Comparison of ENCODE assay signal across 21 mouse cellular contexts in the genomic region with DNA sequence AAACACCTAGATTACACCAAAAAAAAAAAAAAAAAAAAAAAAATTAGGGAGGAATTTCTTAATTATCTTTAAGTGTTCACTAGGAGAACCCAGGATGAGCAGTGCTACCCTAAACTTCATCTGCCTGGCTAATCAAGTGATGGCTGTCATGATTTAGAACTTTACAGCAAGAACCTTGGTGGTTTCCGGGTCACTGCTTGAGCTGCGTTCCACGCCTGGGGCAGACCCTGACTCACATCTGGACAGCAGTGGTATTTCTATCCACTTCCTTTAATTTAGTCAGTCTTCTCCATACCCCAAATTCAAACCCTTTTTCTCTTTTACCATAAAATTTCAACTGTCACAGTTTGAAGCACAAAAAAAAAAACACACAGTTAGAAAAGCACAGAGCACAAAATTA.
DNase-seq lines count a peak whose midpoint lies in the region; ATAC-seq and TF ChIP-seq lines count a peak whose summit lies in the region.
"Had no signal": no experiment of that assay in that cellular context is flagged by ENCODE, and none has a peak within 500 bp of the region (broad histone marks: within the 10 kb centered on the region; RNA-seq: fewer than 3 reads in every experiment).

No protein-coding gene starts in this region.

- peaks cover under 1% of the 10 kb centered on the region; the same call in 1 of the 2 replicates for H3K36me3 ChIP-seq in kidney, embryonic 15.5 days
- H3K36me3 ChIP-seq in CH12.LX (replicated peaks in 1 of 2; ENCODE audit: control insufficient read depth in 1 of 2, insufficient read depth in 1 of 2, low read length in 1 of 2) = peaks cover 0 to 23% of the 10 kb centered on the region in 2 experiments
- H3K36me3 ChIP-seq in embryonic facial prominence, embryonic 10.5 days (replicated peaks) = no peaks in the 10 kb centered on the region
- H3K36me3 ChIP-seq: embryonic facial prominence, embryonic 12.5 days; forebrain, embryonic 15.5 days; heart, embryonic 15.5 days; hindbrain, embryonic 10.5 days; intestine, embryonic 15.5 days had no signal

- H3K79me2 ChIP-seq in CH12.LX (replicated peaks; ENCODE audit: control insufficient read depth, extremely low read depth, insufficient read depth, poor library complexity, severe bottlenecking) = 0 out of 2 replicates have a peak, but pooled peaks cover 2% of the 10 kb centered on the region

- TF ChIP-seq RAD21 in CH12.LX (IDR thresholded peaks at IDR 0.05; ENCODE audit: low read depth, low read length) = no peak

- in situ Hi-C loops in CH12.LX (cut with MboI; ENCODE audit: low pct_ligation_motif_present, low pct_unique_long_range_greater_than_20kb, low sequenced_read_pairs) = no loop called here

- no peak overlapping the region for H3K27ac ChIP-seq in kidney, embryonic 15.5 days
- H3K27ac ChIP-seq in CH12.LX (ENCODE audit: insufficient read depth, low read depth) = no peak overlapping the region
- H3K27ac ChIP-seq in embryonic facial prominence, embryonic 10.5 days (replicated peaks) = no peak overlapping the region
- H3K27ac ChIP-seq: embryonic facial prominence, embryonic 12.5 days; forebrain, embryonic 15.5 days; heart, adult 2 months; heart, embryonic 15.5 days; hindbrain, embryonic 10.5 days; hindbrain, embryonic 14.5 days; intestine, embryonic 15.5 days had no signal

- no peak overlapping the region for H3K9ac ChIP-seq in kidney, embryonic 15.5 days
- H3K9ac ChIP-seq in CH12.LX (ENCODE audit: insufficient read depth, low read depth) = no peak overlapping the region
- H3K9ac ChIP-seq: embryonic facial prominence, embryonic 12.5 days; forebrain, embryonic 15.5 days; heart, embryonic 15.5 days; hindbrain, embryonic 14.5 days; intestine, embryonic 15.5 days had no signal

- no peaks in the 10 kb centered on the region for H3K27me3 ChIP-seq in kidney, embryonic 15.5 days
- no peaks in the 10 kb centered on the region for H3K27me3 ChIP-seq in CH12.LX (replicated peaks)
- no peaks in the 10 kb centered on the region for H3K27me3 ChIP-seq in embryonic facial prominence, embryonic 10.5 days (replicated peaks; ENCODE audit: low read depth, poor library complexity, severe bottlenecking)
- H3K27me3 ChIP-seq: embryonic facial prominence, embryonic 12.5 days; forebrain, embryonic 15.5 days; heart, embryonic 15.5 days; intestine, embryonic 15.5 days; Patski had no signal

- DNase-seq in kidney, adult 8-10 months = no peak
- DNase-seq in CH12.LX (ENCODE audit: extremely low read depth) = peak; percentile 59
- DNase-seq in embryonic facial prominence, embryonic 10.5 days (ENCODE audit: low spot score) = peak; percentile 37
- DNase-seq in left cerebral cortex, postnatal 14 days (ENCODE audit: low spot score in 2 of 2) = no peak
- no peak for DNase-seq in urinary bladder, postnatal 10 days (ENCODE audit: low spot score)
- DNase-seq: adrenal gland, adult 8-10 months; B cell, adult 2 months; cerebellum, adult 2 months; cerebellum, postnatal 10 days; heart, adult 2 months had no signal

- no peak overlapping the region for H3K4me3 ChIP-seq in kidney, embryonic 15.5 days (replicated peaks)
- no peak overlapping the region for H3K4me3 ChIP-seq in CH12.LX (replicated peaks in 1 of 3; ENCODE audit: low read depth in 2 of 3, low read length in 2 of 3, poor library complexity in 1 of 3)
- no peak overlapping the region for H3K4me3 ChIP-seq in embryonic facial prominence, embryonic 10.5 days
- H3K4me3 ChIP-seq: embryonic facial prominence, embryonic 12.5 days; forebrain, embryonic 15.5 days; heart, adult 2 months; heart, embryonic 15.5 days; hindbrain, embryonic 10.5 days; intestine, embryonic 15.5 days had no signal

- TF ChIP-seq CTCF in CH12.LX (conservative IDR thresholded peaks at IDR 0.05 in 1 of 2, IDR thresholded peaks at IDR 0.05 in 1 of 2; ENCODE audit: low read depth in 2 of 2, low read length in 2 of 2) = no peak

- no peak overlapping the region for H3K4me2 ChIP-seq in kidney, embryonic 15.5 days
- no peak overlapping the region for H3K4me2 ChIP-seq in CH12.LX (ENCODE audit: insufficient read depth, low read depth, poor library complexity, severe bottlenecking)
- H3K4me2 ChIP-seq: embryonic facial prominence, embryonic 12.5 days; forebrain, embryonic 15.5 days; heart, embryonic 11.5 days; heart, embryonic 15.5 days; hindbrain, embryonic 14.5 days; intestine, embryonic 15.5 days had no signal

- intact Hi-C loops in left cerebral cortex, postnatal 14 days (cut with DNase I) = no loop called here

- TF ChIP-seq EP300 in CH12.LX (IDR thresholded peaks at IDR 0.05; ENCODE audit: low read length) = no peak

- no peak for TF ChIP-seq POLR2A in CH12.LX (IDR thresholded peaks at IDR 0.05; ENCODE audit: low read depth, low read length)

- 13% methylated on average over 3 of the region's 3 CpGs for WGBS in kidney, embryonic 15.5 days
- WGBS in embryonic facial prominence, embryonic 10.5 days = 42% methylated on average over 3 of the region's 3 CpGs

- H3K4me1 ChIP-seq in kidney, embryonic 15.5 days = peaks cover 24% of the 10 kb centered on the region
- H3K4me1 ChIP-seq in CH12.LX (ENCODE audit: control insufficient read depth in 1 of 2, insufficient read depth in 2 of 2) = peaks cover 0 to 62% of the 10 kb centered on the region in 2 experiments; a peak in 2 of 4 replicates
- peaks cover 34% of the 10 kb centered on the region for H3K4me1 ChIP-seq in embryonic facial prominence, embryonic 10.5 days
- H3K4me1 ChIP-seq: forebrain, embryonic 15.5 days; intestine, embryonic 15.5 days had no signal

- H3K9me3 ChIP-seq in kidney, embryonic 15.5 days (replicated peaks) = no peaks in the 10 kb centered on the region
- H3K9me3 ChIP-seq in CH12.LX (replicated peaks; ENCODE audit: low read length) = no peaks in the 10 kb centered on the region
- H3K9me3 ChIP-seq in embryonic facial prominence, embryonic 10.5 days = no peaks in the 10 kb centered on the region
- H3K9me3 ChIP-seq: embryonic facial prominence, embryonic 12.5 days; forebrain, embryonic 15.5 days; heart, embryonic 15.5 days; hindbrain, embryonic 10.5 days; intestine, embryonic 15.5 days had no signal

- dilution Hi-C loops in CH12.LX (cut with MboI; ENCODE audit: extremely low pct_ligation_motif_present, extremely low pct_unique_long_range_greater_than_20kb, low sequenced_read_pairs) = no loop called here

- ATAC-seq in kidney, embryonic 15.5 days (replicated peaks; ENCODE audit: low FRiP score) = 0 out of 2 replicates have a peak, but pooled peaks have one; percentile 18
- ATAC-seq: activated CD4-positive, CD25-positive, alpha-beta regulatory T cell, adult 4 months; CD4-positive, CD25-positive, alpha-beta regulatory T cell, adult 4 months; forebrain, embryonic 15.5 days; intestine, embryonic 15.5 days; Patski had no signal

TF ChIP-seq in CH12.LX, 34 proteins besides CTCF, POLR2A, EP300 and RAD21:
- no peak for TF ChIP-seq CHD2 (IDR thresholded peaks at IDR 0.05; ENCODE audit: low read length)
- no peak for TF ChIP-seq NELFE (IDR thresholded peaks at IDR 0.05; ENCODE audit: low read depth, low read length)
- no peak for TF ChIP-seq ZMIZ1 (IDR thresholded peaks at IDR 0.05; ENCODE audit: low read depth, low read length)
- TF ChIP-seq CHD1 (IDR thresholded peaks at IDR 0.05; ENCODE audit: low read depth, low read length) = no peak
- TF ChIP-seq POLR2AphosphoS2 (IDR thresholded peaks at IDR 0.05; ENCODE audit: low read depth, low read length) = no peak
- TF ChIP-seq UBTF (IDR thresholded peaks at IDR 0.05; ENCODE audit: low read depth, low read length) = no peak
- TF ChIP-seq GABPA (IDR thresholded peaks at IDR 0.05; ENCODE audit: insufficient replicate concordance, low read depth, low read length) = no peak
- no peak for TF ChIP-seq ZC3H11A (IDR thresholded peaks at IDR 0.05; ENCODE audit: low read depth, low read length)
- TF ChIP-seq KAT2A (IDR thresholded peaks at IDR 0.05; ENCODE audit: insufficient replicate concordance, low read length) = no peak
- TF ChIP-seq USF1 (IDR thresholded peaks at IDR 0.05; ENCODE audit: low read depth, low read length) = no peak

Comparison
In these comparisons a context has a peak if more than half of its experiments do, and no peak if none do; other contexts are left out.
1. DNase-seq: peak in CH12.LX (single experiment) and embryonic facial prominence, embryonic 10.5 days (single experiment); none in kidney, adult 8-10 months (0 of 2), left cerebral cortex, postnatal 14 days (0 of 2) and urinary bladder, postnatal 10 days (single experiment).